ENCODE assay signal across 8 mouse cellular contexts in the genomic region with DNA sequence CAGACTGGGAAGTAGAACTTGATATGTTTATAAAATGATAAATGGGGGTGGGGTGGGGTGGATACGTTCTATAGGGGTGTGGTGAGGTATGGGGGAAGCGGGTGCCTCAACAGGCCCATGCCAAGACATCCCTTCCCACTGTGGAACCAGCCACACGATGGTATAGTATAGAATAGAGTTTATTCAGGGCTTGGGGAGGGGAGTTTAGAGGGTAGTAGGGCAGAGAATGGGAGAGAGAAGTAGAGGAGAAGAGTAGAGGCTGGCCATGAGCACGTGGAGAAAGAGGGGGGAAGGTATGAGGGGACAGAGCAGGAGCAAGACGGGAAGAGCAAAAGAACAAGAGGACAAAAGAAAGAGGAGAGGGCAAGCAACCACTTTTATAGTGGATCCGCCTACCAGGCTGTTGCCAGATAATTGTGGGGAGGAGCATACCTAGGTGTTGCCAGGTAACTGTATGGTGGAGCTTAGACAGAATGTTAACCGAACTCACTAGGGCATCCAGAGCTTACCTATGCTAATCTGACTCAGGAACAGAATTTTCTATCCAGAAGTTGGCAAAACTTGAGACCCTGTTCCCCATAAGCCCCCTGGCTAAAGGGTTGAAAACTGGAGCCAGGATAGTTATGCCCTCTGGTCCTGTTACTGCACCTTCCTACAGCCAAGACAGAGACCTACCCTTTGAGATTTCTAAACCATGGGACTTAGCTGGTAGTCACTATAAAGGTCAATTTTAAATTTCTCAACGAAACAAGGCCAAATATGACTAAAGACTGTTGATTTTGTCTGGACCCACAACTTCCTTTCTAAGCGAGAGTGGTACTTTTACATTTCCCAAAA. TPM values are rescaled to one million over a fixed set of nuclear protein-coding genes. Genes with fewer than 3 reads are reported as not detected.
A peak's percentile ranks its signal among the peaks of the same experiment; 100 is the strongest.
DNase-seq lines count a peak whose midpoint lies in the region; ATAC-seq and TF ChIP-seq lines count a peak whose summit lies in the region.

No protein-coding gene starts in this region.

- no peak for TF ChIP-seq EP300 in liver, embryonic 14.5 days (IDR thresholded peaks at IDR 0.05; ENCODE audit: low read depth)

- peaks cover 17% of the 10 kb centered on the region for H3K9me3 ChIP-seq in E14TG2a.4 (ENCODE audit: low read length)
- no peaks in the 10 kb centered on the region for H3K9me3 ChIP-seq in forebrain, embryonic 15.5 days
- H3K9me3 ChIP-seq in liver, embryonic 14.5 days (ENCODE audit: control insufficient read depth, low read length), result no peaks in the 10 kb centered on the region

- no peak for TF ChIP-seq CTCF in gastrocnemius, adult 2 months (IDR thresholded peaks at IDR 0.05)
- TF ChIP-seq CTCF in E14TG2a.4 (conservative IDR thresholded peaks at IDR 0.05; ENCODE audit: low read length), result no peak
- TF ChIP-seq CTCF in liver, embryonic 14.5 days (IDR thresholded peaks at IDR 0.05; ENCODE audit: low read depth), result no peak

- ATAC-seq in forebrain, embryonic 15.5 days (replicated peaks), result peak; percentile 76
- ATAC-seq in liver, embryonic 14.5 days (ENCODE audit: insufficient read depth), result no peak
- ATAC-seq in activated CD4-positive, CD25-positive, alpha-beta regulatory T cell, adult 4 months, result no peak

- peak overlapping the region; percentile 82 for H3K27ac ChIP-seq in gastrocnemius, adult 2 months
- no peak overlapping the region for H3K27ac ChIP-seq in forebrain, embryonic 15.5 days (replicated peaks)
- no peak overlapping the region for H3K27ac ChIP-seq in liver, embryonic 14.5 days

- intact Hi-C loops in gastrocnemius, adult 2 months (cut with DNase I), result loop anchor here (2.0 to 5.0 kb wide), 2 partner anchors 15 to 47 kb away; no protein-coding TSS in a partner anchor

- no peak overlapping the region for H3K9ac ChIP-seq in forebrain, embryonic 15.5 days (replicated peaks)
- H3K9ac ChIP-seq in liver, embryonic 14.5 days (replicated peaks), result no peak overlapping the region

- peak overlapping the region; percentile 82 for H3K4me3 ChIP-seq in gastrocnemius, adult 2 months
- peak overlapping the region; percentile 75 for H3K4me3 ChIP-seq in E14TG2a.4 (replicated peaks; ENCODE audit: low read length)
- H3K4me3 ChIP-seq in forebrain, embryonic 15.5 days, result peak overlapping the region; percentile 53
- H3K4me3 ChIP-seq in liver, embryonic 14.5 days (ENCODE audit: insufficient read depth in 1 of 2, low read depth in 2 of 2, low read length in 2 of 2), result peak overlapping the region in 1 of 2 experiments; percentile 37; a peak in 2 of 4 replicates

- DNase-seq in gastrocnemius, adult 2 months, result no peak
- no peak for DNase-seq in gastrocnemius, postnatal 25 days
- DNase-seq in liver, embryonic 14.5 days (ENCODE audit: low read depth in 3 of 3, low spot score in 3 of 3), result no peak
- DNase-seq in adrenal gland, adult 8-10 months, result no peak
- no peak for DNase-seq in right cerebral cortex, adult 18-20 months

- H3K27me3 ChIP-seq in E14TG2a.4 (ENCODE audit: insufficient read depth, low read length), result 0 out of 2 replicates have a peak, but pooled peaks cover 6% of the 10 kb centered on the region
- H3K27me3 ChIP-seq in forebrain, embryonic 15.5 days, result no peaks in the 10 kb centered on the region
- H3K27me3 ChIP-seq in liver, embryonic 14.5 days (ENCODE audit: control insufficient read depth, insufficient read depth, low read length), result no peaks in the 10 kb centered on the region

- no peaks in the 10 kb centered on the region for H3K36me3 ChIP-seq in E14TG2a.4 (ENCODE audit: insufficient read depth, low read length)
- H3K36me3 ChIP-seq in forebrain, embryonic 15.5 days, result no peaks in the 10 kb centered on the region
- H3K36me3 ChIP-seq in liver, embryonic 14.5 days (replicated peaks; ENCODE audit: control insufficient read depth, insufficient read depth, low read depth), result no peaks in the 10 kb centered on the region

- peaks cover 20% of the 10 kb centered on the region for H3K4me1 ChIP-seq in E14TG2a.4 (replicated peaks; ENCODE audit: low read depth, low read length)
- peaks cover 18% of the 10 kb centered on the region for H3K4me1 ChIP-seq in forebrain, embryonic 15.5 days
- H3K4me1 ChIP-seq in liver, embryonic 14.5 days (replicated peaks; ENCODE audit: control insufficient read depth in 2 of 2, insufficient read depth in 2 of 2, low read length in 1 of 2), result 0 out of 4 replicates have a peak, but pooled peaks cover 0 to 4% of the 10 kb centered on the region in 2 experiments

- 60% methylated on average over 9 of the region's 9 CpGs for WGBS in forebrain, embryonic 15.5 days
- 49% methylated on average over 9 of the region's 9 CpGs for WGBS in liver, embryonic 14.5 days (ENCODE audit: insufficient replicate concordance)

- H3K4me2 ChIP-seq in forebrain, embryonic 15.5 days (replicated peaks), result peak overlapping the region; percentile 66
- peak overlapping the region; percentile 52 for H3K4me2 ChIP-seq in liver, embryonic 14.5 days (ENCODE audit: low read depth)

RNA-seq across cellular contexts. Expression of a gene that starts 0.6 kb away (rescaled TPM):
- 1 to 10 TPM; 1.9 to 2.3 TPM for total RNA-seq in gastrocnemius, adult 2 months (2021)
- 1 to 10 TPM; 1.4 to 1.9 TPM for total RNA-seq in gastrocnemius, postnatal 25 days (2021)
- 4.1 and 5.3 TPM in 2 replicates for polyA plus RNA-seq in forebrain, embryonic 15.5 days (2015; fragmentation: Nextera tagmentation; extraction: Ambion mirVana)
- 0.21 and 0.26 TPM in 2 replicates for polyA plus RNA-seq in liver, embryonic 14.5 days (2012; rRNA removed)
- 0.09 and 0.54 TPM in 2 replicates for polyA plus RNA-seq in liver, embryonic 14.5 days (2014; fragmentation: Nextera tagmentation; extraction: Ambion mirVana)
- 1 to 10 TPM; 2.9 to 5.6 (median 4.1) TPM for total RNA-seq in adrenal gland, adult 8-10 months (2022)
- under 1 TPM; 0.46 to 0.68 TPM for polyA plus RNA-seq in activated CD4-positive, CD25-positive, alpha-beta regulatory T cell, adult 4 months (2017; shearing (Covaris generic))

RNA-seq across cellular contexts. Expression of a gene that starts 16.2 kb away (rescaled TPM):
- 1 to 10 TPM; 4.3 to 5.9 TPM for total RNA-seq in gastrocnemius, adult 2 months (2021)
- 1 to 10 TPM; 3.6 to 4.4 TPM for total RNA-seq in gastrocnemius, postnatal 25 days (2021)
- polyA plus RNA-seq in forebrain, embryonic 15.5 days (2015; fragmentation: Nextera tagmentation; extraction: Ambion mirVana), result 9.3 and 12.1 TPM in 2 replicates
- polyA plus RNA-seq in liver, embryonic 14.5 days (2012; rRNA removed), result 0.58 and 7.6 TPM in 2 replicates
- 0.75 and 1.3 TPM in 2 replicates for polyA plus RNA-seq in liver, embryonic 14.5 days (2014; fragmentation: Nextera tagmentation; extraction: Ambion mirVana)
- 1 to 10 TPM; 4.4 to 9.0 (median 5.8) TPM for total RNA-seq in adrenal gland, adult 8-10 months (2022)
- 1 to 10 TPM in 1 of 2 experiments, under 1 TPM in 1; 0.61 to 2.0 TPM for polyA plus RNA-seq in activated CD4-positive, CD25-positive, alpha-beta regulatory T cell, adult 4 months (2017; shearing (Covaris generic))

RNA-seq across cellular contexts. Expression of a gene that starts 16.6 kb away (rescaled TPM):
- total RNA-seq in gastrocnemius, adult 2 months (2021), result 1 to 10 TPM; 2.4 TPM
- total RNA-seq in gastrocnemius, postnatal 25 days (2021), result 1 to 10 TPM; 2.2 TPM
- 4.6 and 6.2 TPM in 2 replicates for polyA plus RNA-seq in forebrain, embryonic 15.5 days (2015; fragmentation: Nextera tagmentation; extraction: Ambion mirVana)
- 0.80 and 0.97 TPM in 2 replicates for polyA plus RNA-seq in liver, embryonic 14.5 days (2012; rRNA removed)
- 0.65 and 0.73 TPM in 2 replicates for polyA plus RNA-seq in liver, embryonic 14.5 days (2014; fragmentation: Nextera tagmentation; extraction: Ambion mirVana)
- total RNA-seq in adrenal gland, adult 8-10 months (2022), result 1 to 10 TPM; 4.0 to 4.8 (median 4.3) TPM
- polyA plus RNA-seq in activated CD4-positive, CD25-positive, alpha-beta regulatory T cell, adult 4 months (2017; shearing (Covaris generic)), result 1 to 10 TPM; 1.8 to 2.7 TPM

RNA-seq across cellular contexts. Expression of a gene that starts 42.8 kb away (rescaled TPM):
- 1 to 10 TPM; 3.3 to 3.6 TPM for total RNA-seq in gastrocnemius, adult 2 months (2021)
- 1 to 10 TPM; 2.5 to 2.6 TPM for total RNA-seq in gastrocnemius, postnatal 25 days (2021)
- 7.0 and 7.6 TPM in 2 replicates for polyA plus RNA-seq in forebrain, embryonic 15.5 days (2015; fragmentation: Nextera tagmentation; extraction: Ambion mirVana)
- 0.55 and 0.68 TPM in 2 replicates for polyA plus RNA-seq in liver, embryonic 14.5 days (2012; rRNA removed)
- polyA plus RNA-seq in liver, embryonic 14.5 days (2014; fragmentation: Nextera tagmentation; extraction: Ambion mirVana), result 1.2 and 1.8 TPM in 2 replicates
- total RNA-seq in adrenal gland, adult 8-10 months (2022), result 10 to 100 TPM in 3 of 4 experiments, 1 to 10 TPM in 1; 8.4 to 13.1 (median 12.2) TPM
- under 1 TPM; 0.58 to 0.78 TPM for polyA plus RNA-seq in activated CD4-positive, CD25-positive, alpha-beta regulatory T cell, adult 4 months (2017; shearing (Covaris generic))

RNA-seq across cellular contexts. Expression of a gene that starts 47.0 kb away (rescaled TPM):
- 1 to 10 TPM; 2.6 to 4.1 TPM for total RNA-seq in gastrocnemius, adult 2 months (2021)
- 1 to 10 TPM; 2.9 to 3.2 TPM for total RNA-seq in gastrocnemius, postnatal 25 days (2021)
- 51.2 and 59.0 TPM in 2 replicates for polyA plus RNA-seq in forebrain, embryonic 15.5 days (2015; fragmentation: Nextera tagmentation; extraction: Ambion mirVana)
- 2.3 and 2.6 TPM in 2 replicates for polyA plus RNA-seq in liver, embryonic 14.5 days (2012; rRNA removed)
- polyA plus RNA-seq in liver, embryonic 14.5 days (2014; fragmentation: Nextera tagmentation; extraction: Ambion mirVana), result 1.6 and 2.1 TPM in 2 replicates
- total RNA-seq in adrenal gland, adult 8-10 months (2022), result 10 to 100 TPM in 3 of 4 experiments, 1 to 10 TPM in 1; 7.9 to 19.1 (median 13.4) TPM
- 10 to 100 TPM; 16.6 to 17.4 TPM for polyA plus RNA-seq in activated CD4-positive, CD25-positive, alpha-beta regulatory T cell, adult 4 months (2017; shearing (Covaris generic))
